Mouse (Mus musculus) G1E (cell line): ENCODE measurements around the gene Bnip1.

Experiments
- CTCF ChIP-seq: IDR thresholded peaks from 2 replicates; pipeline ENCODE4 v1.5.1; 2012; ENCODE audit warnings: low read depth, low read length, inconsistent platforms, mixed read lengths
- TAL1 ChIP-seq: conservative IDR thresholded peaks from 2 replicates; pipeline ENCODE4 v1.6.1; 2012; ENCODE audit warnings: low read depth, low read length, inconsistent platforms, mixed read lengths

- TF ChIP-seq CTCF (no peak), TAL1 (no peak)
Measured at GRCm38 (mm10) chr17:26836786-26837545, 56.1 kb downstream of the Bnip1 start.
